Mouse (Mus musculus) stomach, embryonic 14.5 days (tissue): ENCODE measurements around the gene Ddx19a. TPM values are rescaled to one million over a fixed set of nuclear protein-coding genes. Genes with fewer than 3 reads are reported as not detected.
"Not testable (repeated sequence)": the region's sequence is repeated elsewhere in the genome, so short reads cannot be mapped to it uniquely, and the experiment has no call there.

Experiments
- ATAC-seq: fragments of 200-750 bp; cut with Nextera tagmentation; 2 replicates; pipeline ENCODE4 v1.8.0; 2017; ENCODE audit warnings: low read depth, moderate TSS enrichment; ENCODE audit not compliant: insufficient number of reproducible peaks, insufficient read depth, low FRiP score
- H3K27ac ChIP-seq: fragments of 300-500 bp; sonication (generic); 2 replicates; pipeline ENCODE4 v1.5.1; 2014; ENCODE audit warnings: mild to moderate bottlenecking, low read length, moderate library complexity, mixed read lengths
- H3K27me3 ChIP-seq: fragments of 300-500 bp; sonication (generic); 2 replicates; pipeline ENCODE4 v1.6.1; 2014; ENCODE audit warnings: low read length, control low read depth, mixed read lengths; ENCODE audit not compliant: control insufficient read depth, insufficient read depth
- H3K36me3 ChIP-seq: fragments of 300-500 bp; sonication (generic); 2 replicates; pipeline ENCODE4 v1.6.1; 2014; ENCODE audit warnings: mild to moderate bottlenecking, control low read depth, low read length, moderate library complexity, mixed read lengths; ENCODE audit not compliant: control insufficient read depth, insufficient read depth
- H3K4me1 ChIP-seq: fragments of 300-500 bp; sonication (generic); 2 replicates; pipeline ENCODE4 v1.6.1; 2014; ENCODE audit warnings: low read length, control low read depth, mixed read lengths; ENCODE audit not compliant: control insufficient read depth, insufficient read depth
- H3K4me2 ChIP-seq: fragments of 300-500 bp; sonication (generic); replicated peaks from 2 replicates; pipeline ENCODE4 v1.6.1; 2014; ENCODE audit warnings: low read depth, low read length, control low read depth
- H3K4me3 ChIP-seq: fragments of 300-500 bp; sonication (generic); 2 replicates; pipeline ENCODE4 v1.5.1; 2014; ENCODE audit warnings: low read depth, low read length, control low read depth
- H3K9ac ChIP-seq: fragments of 300-500 bp; sonication (generic); replicated peaks from 2 replicates; pipeline ENCODE4 v1.6.1; 2014; ENCODE audit warnings: low read depth, mild to moderate bottlenecking, control low read depth, low read length, moderate library complexity, mixed read lengths
- H3K9me3 ChIP-seq: fragments of 300-500 bp; sonication (generic); 2 replicates; pipeline ENCODE4 v1.6.1; 2016; ENCODE audit warnings: low read depth, low read length, control low read depth; ENCODE audit not compliant: control insufficient read depth
- WGBS: fragments of 180-500 bp; shearing (Covaris S2); extraction: QIAGEN DNeasy Blood & Tissue Kit; methylation state at CpG from one replicate; pipeline ENCODE4 v1.1.7; 2014; 5-methylcytosine and 5-hydroxymethylcytosine counted together
- polyA plus RNA-seq: library from polyadenylated mRNA; unstranded; fragments of >200 nt; fragmentation: Nextera tagmentation; extraction: Ambion mirVana; gene quantifications from 2 replicates; pipeline ENCODE4 v1.2.1, GENCODE M21; 2014

Ddx19a gene
- polyA plus RNA-seq, 1 experiment from 2014 or later = 18.4 TPM

DNA sequence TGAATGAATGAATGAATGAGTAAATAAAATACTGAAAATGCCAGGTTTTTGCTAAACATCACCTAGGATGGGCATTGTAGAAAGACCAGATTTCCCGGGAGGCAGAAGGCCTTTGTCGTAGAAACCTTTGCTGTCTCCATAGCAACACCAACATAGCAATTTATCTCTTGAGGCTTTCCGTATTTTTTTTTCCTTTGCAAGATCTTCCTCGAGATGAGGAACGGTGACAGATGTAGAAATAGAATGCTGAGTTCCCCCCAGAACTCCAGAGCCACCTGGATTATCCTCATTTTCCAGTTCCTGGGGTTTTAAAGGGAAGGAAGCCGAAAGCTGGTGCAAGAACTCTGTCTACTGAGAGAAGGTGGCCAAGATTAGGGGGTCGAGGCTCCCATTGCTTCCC lies 32.9 kb downstream of the Ddx19a start:
- Histone ChIP-seq H3K36me3 (peaks cover 18% of the 10 kb centered on the region; the same call in 1 of the 2 replicates), H3K4me3 (no peak overlapping the region), H3K9ac (no peak overlapping the region), H3K9me3 (no peaks in the 10 kb centered on the region), H3K27me3 (no peaks in the 10 kb centered on the region), H3K27ac (no peak overlapping the region), H3K4me2 (no peak overlapping the region), H3K4me1 (0 out of 2 replicates have a peak, but pooled peaks cover 2% of the 10 kb centered on the region)
- no peak for ATAC-seq
- WGBS = 76% methylated on average over 7 of the region's 7 CpGs

DNA sequence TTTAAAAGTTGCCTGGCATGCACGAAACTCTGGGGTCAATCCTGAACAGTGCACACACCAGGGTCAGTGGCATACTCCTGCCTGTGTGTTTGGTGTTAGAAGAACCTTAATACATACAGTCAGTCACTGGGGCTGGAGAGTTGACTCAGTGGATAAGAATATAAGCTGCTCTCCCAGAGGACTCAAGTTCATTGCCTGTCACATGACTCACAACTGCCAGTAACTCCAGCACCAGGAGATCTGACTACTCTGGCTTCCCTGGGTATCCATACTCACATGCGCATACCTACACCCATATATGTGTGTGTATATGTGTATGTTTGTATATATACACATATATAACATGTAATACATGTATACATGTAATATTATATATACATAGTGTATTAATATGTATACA lies 34.5 kb downstream of the Ddx19a start:
- H3K27me3 ChIP-seq = no peaks in the 10 kb centered on the region
- no peaks in the 10 kb centered on the region for H3K9me3 ChIP-seq
- peaks cover 19% of the 10 kb centered on the region; the same call in 1 of the 2 replicates for H3K36me3 ChIP-seq
- no peak overlapping the region for H3K4me3 ChIP-seq
- H3K4me1 ChIP-seq = 0 out of 2 replicates have a peak, but pooled peaks cover 2% of the 10 kb centered on the region
- no peak overlapping the region for H3K9ac ChIP-seq
- WGBS = 82% methylated on average over 2 of the region's 2 CpGs
- H3K4me2 ChIP-seq = no peak overlapping the region
- ATAC-seq = no peak
- H3K27ac ChIP-seq = no peak overlapping the region

DNA sequence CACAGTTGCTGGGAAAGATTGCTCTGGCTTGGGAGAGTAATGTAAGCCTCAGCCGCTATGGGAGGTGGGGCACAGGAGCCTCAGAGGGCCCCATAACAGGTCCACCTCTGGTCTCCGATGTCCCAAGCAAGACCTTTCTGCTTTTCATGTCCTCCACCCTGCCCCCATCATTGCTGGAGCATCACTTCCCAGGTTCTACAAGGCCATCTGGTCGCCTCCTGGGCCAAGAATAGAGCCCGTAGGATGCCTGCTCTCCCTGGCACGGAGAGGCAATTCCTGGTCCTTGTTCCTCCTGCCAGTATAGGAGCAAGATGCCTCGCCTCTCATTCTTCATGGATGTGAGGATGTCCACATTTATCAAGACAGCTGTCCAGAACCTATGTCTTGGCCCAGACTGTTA lies 37.7 kb downstream of the Ddx19a start:
- ATAC-seq = no peak
- Histone ChIP-seq H3K36me3 (peaks cover 25% of the 10 kb centered on the region; the same call in 1 of the 2 replicates), H3K9me3 (no peaks in the 10 kb centered on the region), H3K4me2 (no peak overlapping the region), H3K27me3 (no peaks in the 10 kb centered on the region), H3K4me1 (no peaks in the 10 kb centered on the region), H3K4me3 (no peak overlapping the region), H3K9ac (no peak overlapping the region), H3K27ac (no peak overlapping the region)
- WGBS = 91% methylated on average over 6 of the region's 6 CpGs

DNA sequence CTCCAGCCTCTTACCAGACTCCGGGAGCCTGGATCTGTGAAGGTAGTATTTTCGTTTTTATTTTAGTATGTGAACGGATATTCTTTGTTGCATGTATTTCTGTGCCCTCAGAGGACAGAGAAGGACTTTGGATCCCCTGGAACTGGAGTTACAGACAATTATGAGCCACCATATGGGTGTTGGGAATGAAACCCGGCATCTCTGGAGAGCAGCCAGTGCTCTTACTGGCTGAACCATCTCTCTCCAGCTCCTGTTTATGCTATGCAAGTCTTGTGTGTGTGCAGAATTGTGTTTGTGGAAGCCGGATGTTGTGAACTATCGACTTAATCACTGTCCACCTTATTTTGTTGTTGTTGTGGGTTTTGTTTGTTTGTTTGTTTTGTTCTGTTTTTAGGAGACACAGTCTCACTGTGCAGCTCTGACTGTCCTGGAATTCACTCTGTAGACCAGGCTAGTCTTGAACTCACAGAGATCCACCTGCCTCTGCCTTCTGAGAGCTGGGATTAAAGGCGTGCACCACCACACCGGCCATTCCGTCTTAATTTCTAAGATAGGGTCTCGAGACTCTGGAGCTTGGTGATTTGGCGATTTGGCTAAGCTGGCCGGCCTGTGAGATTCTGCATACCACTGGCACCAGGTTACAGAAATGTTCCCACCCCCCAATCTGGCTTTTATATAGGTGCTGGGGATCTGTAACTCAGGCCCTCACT lies 38.4 kb downstream of the Ddx19a start:
- Histone ChIP-seq H3K27ac (no peak overlapping the region), H3K27me3 (no peaks in the 10 kb centered on the region), H3K4me1 (no peaks in the 10 kb centered on the region), H3K4me2 (no peak overlapping the region), H3K9ac (no peak overlapping the region), H3K36me3 (peaks cover 25% of the 10 kb centered on the region; the same call in 1 of the 2 replicates), H3K4me3 (no peak overlapping the region), H3K9me3 (no peaks in the 10 kb centered on the region)
- no peak for ATAC-seq
- WGBS = 93% methylated on average over 12 of the region's 12 CpGs

DNA sequence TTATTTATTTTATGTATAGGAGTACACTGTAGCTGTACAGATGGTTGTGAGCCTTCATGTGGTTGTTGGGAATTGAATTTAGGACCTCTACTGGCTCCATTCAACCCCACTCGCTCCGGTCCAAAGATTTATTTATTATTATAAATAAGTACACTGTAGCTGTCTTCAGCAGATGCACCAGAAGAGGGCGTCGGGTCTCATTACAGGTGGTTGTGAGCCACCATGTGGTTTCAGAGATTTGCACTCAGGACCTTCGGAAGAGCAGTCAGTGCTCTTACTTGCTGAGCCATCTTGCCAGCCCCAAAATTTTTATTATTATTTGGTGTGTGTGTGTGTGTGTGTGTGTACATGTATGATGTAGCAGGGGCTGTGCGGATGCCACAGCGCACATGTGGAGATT lies 39.0 kb downstream of the Ddx19a start:
- not testable (repeated sequence) for H3K9me3 ChIP-seq, H3K27me3 ChIP-seq, H3K27ac ChIP-seq, H3K4me1 ChIP-seq, ATAC-seq, H3K4me2 ChIP-seq, H3K9ac ChIP-seq, H3K4me3 ChIP-seq
- H3K36me3 ChIP-seq = peaks cover 25% of the 10 kb centered on the region; the same call in 1 of the 2 replicates
- 93% methylated on average over 7 of the region's 7 CpGs for WGBS

DNA sequence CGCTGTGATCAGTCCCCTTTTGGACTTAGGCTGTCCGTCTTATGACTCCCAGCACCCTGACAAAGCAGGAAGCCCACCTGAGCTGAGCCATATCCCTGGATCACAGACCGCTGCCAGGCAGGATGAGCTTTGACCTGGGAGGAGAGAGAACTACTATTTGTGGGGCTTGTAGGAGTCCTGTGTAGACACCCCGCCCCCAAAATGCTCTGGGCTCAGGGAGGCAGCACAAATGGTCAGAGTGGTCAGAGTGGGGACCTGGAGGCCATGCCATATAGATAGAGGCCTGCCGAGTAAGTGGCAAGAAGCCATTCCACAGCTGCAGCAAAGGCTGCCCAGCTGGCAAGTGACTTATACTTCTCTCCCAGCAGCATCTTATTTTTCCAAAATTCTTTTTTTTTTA lies 39.5 kb downstream of the Ddx19a start:
- WGBS = 95% methylated on average over 5 of the region's 5 CpGs
- Histone ChIP-seq H3K4me3 (no peak overlapping the region), H3K27me3 (no peaks in the 10 kb centered on the region), H3K4me2 (no peak overlapping the region), H3K4me1 (no peaks in the 10 kb centered on the region), H3K27ac (no peak overlapping the region), H3K9me3 (no peaks in the 10 kb centered on the region), H3K9ac (no peak overlapping the region), H3K36me3 (peaks cover 25% of the 10 kb centered on the region; the same call in 1 of the 2 replicates)
- no peak for ATAC-seq

GRCm38 (mm10) chr8:110957471-110957870 lies 40.1 kb downstream of the Ddx19a start:
- Histone ChIP-seq H3K9me3 (no peaks in the 10 kb centered on the region), H3K27ac (no peak overlapping the region), H3K4me2 (no peak overlapping the region), H3K4me1 (no peaks in the 10 kb centered on the region), H3K9ac (no peak overlapping the region), H3K36me3 (peaks cover 19% of the 10 kb centered on the region; the same call in 1 of the 2 replicates), H3K4me3 (no peak overlapping the region), H3K27me3 (no peaks in the 10 kb centered on the region)
- ATAC-seq = no peak
- WGBS = 91% methylated on average over 19 of the region's 19 CpGs

GRCm38 (mm10) chr8:110956619-110957450 lies 40.8 kb downstream of the Ddx19a start:
- Histone ChIP-seq H3K9ac (no peak overlapping the region), H3K27ac (no peak overlapping the region), H3K36me3 (peaks cover 14% of the 10 kb centered on the region; the same call in 1 of the 2 replicates), H3K4me2 (no peak overlapping the region), H3K9me3 (no peaks in the 10 kb centered on the region), H3K4me1 (no peaks in the 10 kb centered on the region), H3K4me3 (no peak overlapping the region), H3K27me3 (no peaks in the 10 kb centered on the region)
- no peak for ATAC-seq
- 86% methylated on average over 15 of the region's 15 CpGs for WGBS
